Mouse (Mus musculus) CH12.LX (cell line): Measurements from ENCODE around the gene Cisd3. TPM values are rescaled to one million over a fixed set of nuclear protein-coding genes. Genes with fewer than 3 reads are reported as not detected.

Source experiments
- DNase-seq: peaks from one replicate; pipeline ENCODE4 v3.0.0-alpha.2; 2013; ENCODE audit errors: extremely low read depth
- H3K27ac ChIP-seq: 2 replicates; pipeline ENCODE4 v1.5.1; 2012; ENCODE audit warnings: low read depth, mild to moderate bottlenecking, control low read depth, moderate library complexity; ENCODE audit not compliant: insufficient read depth
- H3K27me3 ChIP-seq: replicated peaks from 2 replicates; pipeline ENCODE3; 2012; ENCODE audit warnings: inconsistent platforms
- H3K36me3 ChIP-seq, 2 experiments: replicated peaks in 1 of 2; 2 replicates each; pipeline versions ENCODE3 to v1.6.1; 2012; ENCODE audit warnings: inconsistent platforms in 1 of 2, low read length in 1 of 2, mild to moderate bottlenecking in 1 of 2, mixed read lengths in 1 of 2, moderate library complexity in 1 of 2; ENCODE audit not compliant: control insufficient read depth in 1 of 2, insufficient read depth in 1 of 2
- H3K4me1 ChIP-seq, 2 experiments: 2 replicates each; pipeline ENCODE4 v1.6.1; 2012; ENCODE audit warnings: inconsistent platforms in 1 of 2, moderate library complexity in 1 of 2; ENCODE audit not compliant: insufficient read depth in 2 of 2, control insufficient read depth in 1 of 2
- H3K4me2 ChIP-seq: 2 replicates; pipeline ENCODE4 v1.6.1; 2012; ENCODE audit warnings: low read depth, mild to moderate bottlenecking, control low read depth; ENCODE audit not compliant: poor library complexity, insufficient read depth, severe bottlenecking
- H3K4me3 ChIP-seq, 3 experiments: fragments of 150-350 bp in 1 of 3; sonication (generic) in 1 of 3; replicated peaks in 1 of 3; 2 replicates each; pipeline versions ENCODE3 to v1.5.1; 2011 to 2012; ENCODE audit warnings: low read depth in 2 of 3, low read length in 2 of 3, mild to moderate bottlenecking in 2 of 3, moderate library complexity in 2 of 3, control low read depth in 1 of 3, improper control_type of control experiment in 1 of 3, inconsistent platforms in 1 of 3, mixed read lengths in 1 of 3; ENCODE audit not compliant: poor library complexity in 1 of 3
- H3K79me2 ChIP-seq: replicated peaks from 2 replicates; pipeline ENCODE4 v1.6.1; 2012; ENCODE audit warnings: mild to moderate bottlenecking, moderate library complexity; ENCODE audit not compliant: control insufficient read depth, poor library complexity, insufficient read depth, severe bottlenecking; ENCODE audit errors: extremely low read depth
- H3K9ac ChIP-seq: 2 replicates; pipeline ENCODE4 v1.6.1; 2012; ENCODE audit warnings: low read depth, mild to moderate bottlenecking, control low read depth, moderate library complexity; ENCODE audit not compliant: insufficient read depth
- H3K9me3 ChIP-seq: replicated peaks from 2 replicates; pipeline ENCODE3; 2012; ENCODE audit warnings: low read length, inconsistent platforms, mixed read lengths
- BHLHE40 ChIP-seq: IDR thresholded peaks from 2 replicates; pipeline ENCODE4 v1.6.1; 2011; ENCODE audit warnings: mild to moderate bottlenecking, low read depth, low read length, improper control_type of control experiment
- CHD1 ChIP-seq: IDR thresholded peaks from 2 replicates; pipeline ENCODE4 v1.6.1; 2012; ENCODE audit warnings: low read depth, low read length, improper control_type of control experiment, inconsistent platforms
- CHD2 ChIP-seq: IDR thresholded peaks from 2 replicates; pipeline ENCODE4 v1.6.1; 2011; ENCODE audit warnings: low read length, improper control_type of control experiment
- CTCF ChIP-seq, 2 experiments: IDR thresholded peaks in 1 of 2; conservative IDR thresholded peaks in 1 of 2; 2 replicates each; pipeline ENCODE4 v1.5.1; 2011 to 2012; ENCODE audit warnings: low read depth in 2 of 2, low read length in 2 of 2, improper control_type of control experiment in 1 of 2, inconsistent platforms in 1 of 2, mild to moderate bottlenecking in 1 of 2, moderate library complexity in 1 of 2
- E2F4 ChIP-seq: IDR thresholded peaks from 2 replicates; pipeline ENCODE4 v1.6.1; 2011; ENCODE audit warnings: low read depth, low read length, improper control_type of control experiment; ENCODE audit not compliant: insufficient replicate concordance
- ELF1 ChIP-seq: IDR thresholded peaks from 2 replicates; pipeline ENCODE4 v1.6.1; 2014; ENCODE audit warnings: low read depth, mild to moderate bottlenecking, inconsistent platforms, low read length, improper control_type of control experiment
- HCFC1 ChIP-seq: IDR thresholded peaks from 2 replicates; pipeline ENCODE4 v1.6.1; 2012; ENCODE audit warnings: low read depth, mild to moderate bottlenecking, inconsistent platforms, low read length, improper control_type of control experiment
- IRF4 ChIP-seq: IDR thresholded peaks from 2 replicates; pipeline ENCODE4 v1.6.1; 2014; ENCODE audit warnings: low read depth, mild to moderate bottlenecking, inconsistent platforms, low read length, improper control_type of control experiment
- JUN ChIP-seq: IDR thresholded peaks from 2 replicates; pipeline ENCODE4 v1.6.1; 2011; ENCODE audit warnings: low read depth, mild to moderate bottlenecking, low read length, improper control_type of control experiment, moderate library complexity; ENCODE audit not compliant: insufficient read depth
- MAFK ChIP-seq: IDR thresholded peaks from 2 replicates; pipeline ENCODE4 v1.6.1; 2011; ENCODE audit warnings: low read length, improper control_type of control experiment; ENCODE audit not compliant: insufficient replicate concordance
- MAX ChIP-seq: IDR thresholded peaks from 2 replicates; pipeline ENCODE4 v1.6.1; 2011; ENCODE audit warnings: low read length, improper control_type of control experiment
- MAZ ChIP-seq: IDR thresholded peaks from 2 replicates; pipeline ENCODE4 v1.6.1; 2012; ENCODE audit warnings: low read depth, mild to moderate bottlenecking, inconsistent platforms, low read length, improper control_type of control experiment, moderate library complexity
- NELFE ChIP-seq: IDR thresholded peaks from 2 replicates; pipeline ENCODE4 v1.6.1; 2011; ENCODE audit warnings: low read depth, low read length, improper control_type of control experiment
- NRF1 ChIP-seq: IDR thresholded peaks from 2 replicates; pipeline ENCODE4 v1.6.1; 2014; ENCODE audit warnings: low read depth, mild to moderate bottlenecking, inconsistent platforms, low read length, improper control_type of control experiment, moderate library complexity
- PAX5 ChIP-seq: IDR thresholded peaks from 2 replicates; pipeline ENCODE4 v1.6.1; 2012; ENCODE audit warnings: low read length, inconsistent platforms, mixed read lengths
- POLR2AphosphoS2 ChIP-seq: IDR thresholded peaks from 2 replicates; pipeline ENCODE4 v1.6.1; 2011; ENCODE audit warnings: low read depth, low read length, improper control_type of control experiment
- RAD21 ChIP-seq: IDR thresholded peaks from 2 replicates; pipeline ENCODE4 v1.6.1; 2011; ENCODE audit warnings: low read depth, mild to moderate bottlenecking, low read length, improper control_type of control experiment, moderate library complexity
- SMC3 ChIP-seq: IDR thresholded peaks from 2 replicates; pipeline ENCODE4 v1.6.1; 2011; ENCODE audit warnings: low read depth, low read length, improper control_type of control experiment
- USF2 ChIP-seq: conservative IDR thresholded peaks from 2 replicates; pipeline ENCODE4 v1.6.1; 2011; ENCODE audit warnings: low read depth, low read length, improper control_type of control experiment
- ZC3H11A ChIP-seq: IDR thresholded peaks from 2 replicates; pipeline ENCODE4 v1.6.1; 2012; ENCODE audit warnings: low read depth, mild to moderate bottlenecking, inconsistent platforms, low read length, improper control_type of control experiment
- ZKSCAN1 ChIP-seq: IDR thresholded peaks from 2 replicates; pipeline ENCODE4 v1.6.1; 2012; ENCODE audit warnings: low read depth, inconsistent platforms, low read length, improper control_type of control experiment, borderline replicate concordance
- dilution Hi-C: fragments of 300-500 bp; cut with MboI; formaldehyde crosslinking; loops from 2 replicates; pipeline ENCODE4 v1.14.3; 2020; ENCODE audit warnings: low sequenced_read_pairs; ENCODE audit not compliant: extremely low pct_unique_long_range_greater_than_20kb, extremely low pct_ligation_motif_present
- in situ Hi-C: fragments of 300-500 bp; cut with MboI; formaldehyde crosslinking; loops from 3 replicates; pipeline ENCODE4 v1.14.3; 2019; ENCODE audit warnings: low sequenced_read_pairs, low pct_ligation_motif_present, low pct_unique_long_range_greater_than_20kb, mixed read lengths
- polyA plus RNA-seq: library from polyadenylated mRNA; unstranded; fragments of >175 nt; gene quantifications from 2 replicates; pipeline ENCODE4 v1.2.1, GENCODE M21; 2012; ENCODE audit warnings: low read depth; ENCODE audit not compliant: insufficient read length
- total RNA-seq, 2 experiments: library from RNA; depleted of rRNA; stranded (reverse); fragments of 300-350 nt in 1 of 2; fragments of >200 nt in 1 of 2; gene quantifications; 2 replicates each; pipeline ENCODE4 v1.2.3; 2012 to 2014

The Cisd3 gene
- total and polyA plus RNA-seq, 3 experiments: 66.1 to 221 (median 141) TPM

DNA sequence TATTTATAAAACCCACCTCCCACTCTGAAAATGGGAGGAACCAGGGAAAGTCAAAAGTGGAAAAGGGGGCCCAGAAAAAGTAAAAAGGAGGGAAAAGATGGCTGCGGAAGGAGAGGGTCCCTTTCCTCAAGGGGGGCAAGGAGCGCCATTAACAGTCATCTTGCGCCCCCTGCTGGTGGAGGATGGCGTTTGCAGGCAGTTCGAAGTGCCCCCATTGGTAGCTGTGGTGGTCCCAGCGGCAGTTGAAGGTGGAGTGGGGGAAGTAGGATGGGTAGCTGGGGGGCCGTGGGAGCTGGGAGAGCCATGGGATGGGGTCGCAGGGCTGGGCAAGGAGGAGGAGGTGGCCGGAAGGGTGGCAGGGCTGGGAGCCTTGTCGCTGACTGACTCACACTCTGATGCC lies 4.2 kb downstream of the Cisd3 start:
- in situ Hi-C loops (no loop called here), dilution Hi-C loops (no loop called here)
- H3K9ac ChIP-seq: no peak overlapping the region
- H3K4me3 ChIP-seq: no peak overlapping the region
- DNase-seq: peak; percentile 65
- peaks cover 6% of the 10 kb centered on the region; the same call in 1 of the 2 replicates for H3K79me2 ChIP-seq
- H3K4me1 ChIP-seq: peaks cover 17 to 37% of the 10 kb centered on the region in 2 experiments
- H3K27me3 ChIP-seq: no peaks in the 10 kb centered on the region
- peaks cover 46 to 66% of the 10 kb centered on the region in 2 experiments for H3K36me3 ChIP-seq
- no peak overlapping the region for H3K27ac ChIP-seq
- no peak overlapping the region for H3K4me2 ChIP-seq
- no peaks in the 10 kb centered on the region for H3K9me3 ChIP-seq
- no peak for TF ChIP-seq USF2
- TF ChIP-seq RAD21: peak; percentile 93
- TF ChIP-seq CHD1: no peak
- peak; percentile 76 for TF ChIP-seq ZC3H11A
- TF ChIP-seq IRF4: 0 out of 2 replicates have a peak, but pooled peaks have one; percentile 19
- peak; percentile 86 for TF ChIP-seq MAZ
- peak; percentile 61 to 98 for TF ChIP-seq CTCF (conservative IDR thresholded peaks at IDR 0.05 in 1 of 2, IDR thresholded peaks at IDR 0.05 in 1 of 2; ENCODE audit: low read depth in 2 of 2, low read length in 2 of 2)
- TF ChIP-seq JUN: no peak
- TF ChIP-seq ZKSCAN1: no peak
- peak; percentile 96 for TF ChIP-seq SMC3
- 0 out of 2 replicates have a peak, but pooled peaks have one; percentile 55 for TF ChIP-seq POLR2AphosphoS2

DNA sequence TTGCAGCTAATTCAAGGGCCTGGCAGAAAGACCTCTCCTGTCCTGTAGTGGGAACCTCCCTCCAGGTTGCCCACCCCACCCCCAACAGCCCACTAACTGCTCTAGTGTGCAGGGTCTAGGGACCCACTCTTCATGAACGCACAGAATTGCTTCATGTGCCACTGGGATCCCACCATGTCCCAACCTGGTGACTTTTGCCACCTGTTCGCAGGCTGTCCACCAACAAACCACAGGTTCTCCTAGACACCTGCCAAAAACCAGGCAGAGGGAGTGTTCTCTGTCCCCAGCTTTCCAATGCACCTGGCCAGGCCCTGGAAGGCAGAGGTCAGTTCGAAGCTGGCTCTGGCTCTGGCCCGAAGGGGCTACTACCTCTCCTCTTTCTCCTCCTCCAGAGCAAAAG lies 8.8 kb downstream of the Cisd3 start:
- DNase-seq: no peak
- no peak overlapping the region for H3K27ac ChIP-seq
- no peak for TF ChIP-seq NRF1
- no peak for TF ChIP-seq JUN
- TF ChIP-seq ELF1: no peak
- no peak for TF ChIP-seq HCFC1
- no peak for TF ChIP-seq MAX
- TF ChIP-seq RAD21: no peak
- TF ChIP-seq CHD2: no peak
- TF ChIP-seq E2F4: no peak
- TF ChIP-seq BHLHE40: no peak
- TF ChIP-seq MAFK: no peak
- no peak for TF ChIP-seq MAZ
- TF ChIP-seq CHD1: no peak
- TF ChIP-seq NELFE: no peak
- TF ChIP-seq CTCF (conservative IDR thresholded peaks at IDR 0.05 in 1 of 2, IDR thresholded peaks at IDR 0.05 in 1 of 2; ENCODE audit: low read depth in 2 of 2, low read length in 2 of 2): no peak
- no peak for TF ChIP-seq PAX5
- no peak for TF ChIP-seq SMC3
- no peak for TF ChIP-seq USF2
- H3K4me2 ChIP-seq: no peak overlapping the region
- H3K27me3 ChIP-seq: no peaks in the 10 kb centered on the region
- H3K36me3 ChIP-seq: peaks cover 36 to 51% of the 10 kb centered on the region in 2 experiments
- no peaks in the 10 kb centered on the region; the same call in 1 of the 2 replicates for H3K79me2 ChIP-seq
- no peak overlapping the region for H3K9ac ChIP-seq
- no peaks in the 10 kb centered on the region for H3K9me3 ChIP-seq
- H3K4me3 ChIP-seq: no peak overlapping the region
- in situ Hi-C loops: no loop called here
- dilution Hi-C loops: no loop called here
- peaks cover 6 to 24% of the 10 kb centered on the region in 2 experiments; a peak in 3 of 4 replicates for H3K4me1 ChIP-seq
